Mouse (Mus musculus) cortical plate, adult 2 months (tissue): Measurements from ENCODE around the gene Eva1b. TPM values are rescaled to one million over a fixed set of nuclear protein-coding genes. Genes with fewer than 3 reads are reported as not detected.

Experiments used
- H3K27ac ChIP-seq: fragments of 200-500 bp; 2 replicates; pipeline ENCODE4 v1.5.1; 2012; ENCODE audit warnings: low read length, control low read depth, inconsistent platforms; ENCODE audit not compliant: insufficient read depth
- H3K4me1 ChIP-seq: fragments of 200-500 bp; 2 replicates; pipeline ENCODE4 v1.6.1; 2011; ENCODE audit warnings: low read length; ENCODE audit not compliant: control insufficient read depth, insufficient read depth
- H3K4me3 ChIP-seq: fragments of 200-500 bp; 2 replicates; pipeline ENCODE4 v1.5.1; 2011; ENCODE audit warnings: mild to moderate bottlenecking, low read length, control low read depth; ENCODE audit not compliant: insufficient read depth
- CTCF ChIP-seq: fragments of 200-500 bp; IDR thresholded peaks from 2 replicates; pipeline ENCODE4 v1.5.1; 2011; ENCODE audit warnings: mild to moderate bottlenecking, control low read depth, low read length; ENCODE audit not compliant: insufficient read depth; ENCODE audit errors: extremely low read depth
- POLR2A ChIP-seq: fragments of 200-500 bp; IDR thresholded peaks from 2 replicates; pipeline ENCODE4 v1.6.1; 2011; ENCODE audit warnings: mild to moderate bottlenecking, low read length, control low read depth; ENCODE audit not compliant: insufficient read depth; ENCODE audit errors: extremely low read depth
- polyA plus RNA-seq: library from polyadenylated mRNA; depleted of rRNA; stranded (reverse); fragments of >200 nt; gene quantifications from 2 replicates; pipeline ENCODE4 v1.2.3, GENCODE M21; 2012; rRNA removed

The Eva1b gene
- polyA plus RNA-seq, 1 experiment: 7.9 TPM

DNA sequence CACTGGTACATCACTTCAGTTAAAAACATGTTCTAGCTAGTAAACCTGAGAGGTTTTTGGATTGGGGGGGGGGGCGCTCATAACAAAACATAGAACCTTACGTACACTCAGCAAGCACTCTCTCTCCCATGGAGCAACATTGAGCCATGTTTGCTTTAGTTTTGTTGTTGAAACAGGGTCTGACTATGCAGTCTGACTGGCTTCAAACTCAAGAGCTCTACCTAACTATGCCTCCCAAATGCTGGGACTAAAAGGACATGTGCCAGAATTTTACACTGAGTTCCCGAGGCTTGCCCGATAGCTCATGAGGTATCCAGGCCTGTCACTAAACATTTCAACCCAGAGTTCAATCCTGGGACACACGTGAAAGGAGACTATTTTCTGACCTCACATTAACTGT is 35.5 kb downstream of the Eva1b start:
- Histone ChIP-seq H3K4me1 (no peaks in the 10 kb centered on the region; the same call in 1 of the 2 replicates), H3K4me3 (no peak overlapping the region)
- no peak for TF ChIP-seq POLR2A
- no peak for TF ChIP-seq CTCF

DNA sequence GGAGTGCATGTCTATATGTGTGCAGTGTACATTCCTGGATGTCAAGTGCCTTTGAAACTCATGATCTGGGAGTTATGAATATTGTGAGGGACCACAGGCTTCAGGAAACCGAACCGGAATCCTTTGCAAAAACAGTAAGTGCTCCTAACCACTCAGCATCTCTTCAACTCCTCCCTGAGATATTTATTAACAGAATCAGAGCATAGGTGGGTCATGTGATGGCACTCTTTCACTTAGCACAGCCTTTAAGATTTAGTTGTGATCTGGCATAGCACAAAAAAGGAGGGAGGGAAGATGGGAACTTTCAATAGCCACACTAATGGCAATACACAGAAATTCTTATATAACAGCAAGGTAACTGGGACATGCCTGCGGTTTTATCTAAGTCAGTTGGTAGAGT is 39.6 kb downstream of the Eva1b start:
- no peak for TF ChIP-seq CTCF
- no peak for TF ChIP-seq POLR2A
- no peak overlapping the region for H3K4me3 ChIP-seq
- H3K4me1 ChIP-seq: no peaks in the 10 kb centered on the region; the same call in 1 of the 2 replicates
- no peak overlapping the region for H3K27ac ChIP-seq

More for the DNA sequence above, 35.5 kb downstream of the Eva1b start:
- H3K27ac ChIP-seq: no peak overlapping the region

DNA sequence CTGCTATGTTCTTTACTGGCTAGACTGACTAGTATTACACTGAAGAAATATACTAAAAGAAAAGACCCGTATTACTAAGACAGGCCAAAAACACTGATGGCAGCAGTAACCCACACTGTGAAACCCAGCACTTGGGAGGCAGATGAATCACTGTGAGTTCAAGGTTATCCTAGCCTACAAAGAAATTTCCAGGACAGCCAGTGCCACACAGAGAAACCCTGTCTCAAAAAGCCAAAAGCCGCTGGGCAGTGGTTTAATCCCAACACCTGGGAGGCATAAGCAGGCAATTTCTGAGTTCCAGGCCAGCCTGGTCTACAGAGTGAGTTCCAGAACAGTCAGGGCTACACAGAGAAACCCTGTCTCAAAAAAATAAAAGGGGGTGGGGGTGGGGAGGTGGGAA is 43.1 kb downstream of the Eva1b start:
- H3K4me3 ChIP-seq: no peak overlapping the region

DNA sequence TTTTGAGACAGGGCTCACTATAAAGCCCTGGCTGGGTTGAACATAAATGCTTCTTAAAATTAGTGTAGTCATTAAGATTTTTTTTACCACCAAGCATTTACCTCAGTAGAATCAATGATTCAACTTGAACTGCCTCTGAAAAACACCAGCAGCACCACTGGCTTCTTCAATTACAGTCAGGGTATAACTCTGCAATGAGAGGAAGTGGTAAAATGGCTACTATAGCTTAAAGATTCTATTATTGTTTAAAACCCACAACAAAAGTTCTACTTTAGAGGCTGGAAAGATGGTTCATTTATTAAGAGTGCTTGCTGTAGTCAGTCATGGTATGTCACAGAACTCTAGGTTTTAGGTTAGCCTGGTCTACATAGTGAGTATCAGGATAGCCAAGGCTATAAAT is 46.7 kb downstream of the Eva1b start:
- Histone ChIP-seq H3K4me1 (peaks cover 5% of the 10 kb centered on the region; the same call in 1 of the 2 replicates), H3K4me3 (no peak overlapping the region), H3K27ac (no peak overlapping the region)
- TF ChIP-seq CTCF (no peak), POLR2A (no peak)

More for the DNA sequence above, 43.1 kb downstream of the Eva1b start:
- Histone ChIP-seq H3K27ac (no peak overlapping the region), H3K4me1 (no peaks in the 10 kb centered on the region; the same call in 1 of the 2 replicates)
- TF ChIP-seq CTCF: no peak
- no peak for TF ChIP-seq POLR2A

DNA sequence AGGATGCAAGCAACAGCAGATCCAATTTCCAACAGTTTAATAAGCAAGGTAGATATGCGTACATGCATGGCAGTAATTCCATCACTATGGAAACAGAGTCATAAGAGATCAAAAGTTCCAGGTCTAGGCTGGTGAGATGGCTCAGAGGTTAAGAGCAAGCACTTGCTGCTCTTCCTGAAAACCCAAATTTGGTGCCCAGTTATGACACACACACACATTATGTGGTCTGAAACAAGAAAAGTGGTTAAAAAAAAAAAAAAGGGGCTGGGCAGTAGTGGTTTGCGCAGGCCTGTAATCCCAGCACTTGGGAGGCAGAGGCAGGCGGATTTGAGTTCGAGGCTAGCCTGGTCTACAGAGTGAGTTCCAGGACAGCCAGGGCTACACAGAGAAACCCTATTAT is 47.4 kb downstream of the Eva1b start:
- no peak for TF ChIP-seq POLR2A
- no peak for TF ChIP-seq CTCF
- H3K4me3 ChIP-seq: no peak overlapping the region
- peaks cover 7% of the 10 kb centered on the region for H3K4me1 ChIP-seq
- no peak overlapping the region for H3K27ac ChIP-seq

DNA sequence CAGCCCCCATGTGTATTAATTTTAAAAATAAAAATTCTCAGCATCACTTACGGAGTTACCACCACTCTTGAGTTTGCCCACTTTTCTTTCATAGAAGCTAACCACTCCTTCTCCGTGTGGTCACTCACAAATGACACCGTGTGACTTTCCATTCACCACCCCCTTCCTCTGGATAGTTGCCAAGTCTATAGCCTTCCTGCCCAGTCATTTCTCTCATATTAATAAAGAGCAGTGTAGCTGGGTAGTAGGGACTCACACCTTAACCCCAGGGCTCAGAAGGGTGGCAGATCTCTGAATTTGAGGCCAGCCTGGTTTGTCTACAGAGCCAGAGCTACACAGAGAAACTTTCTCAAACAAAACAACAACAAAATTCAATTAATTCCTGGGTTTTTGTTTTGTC is 49.9 kb downstream of the Eva1b start:
- Histone ChIP-seq H3K27ac (no peak overlapping the region), H3K4me1 (peaks cover 11% of the 10 kb centered on the region), H3K4me3 (no peak overlapping the region)
- TF ChIP-seq CTCF: no peak
- TF ChIP-seq POLR2A: no peak

Other genes starting within 250 kb of the Eva1b start
- gene Csf3r, start 123.2 kb upstream of the Eva1b start, polyA plus RNA-seq: 6.6 and 6.8 TPM in 2 replicates
- 65.7 and 73.3 TPM in 2 replicates for gene Mrps15, start 100.8 kb upstream of the Eva1b start, polyA plus RNA-seq
- 20.3 and 21.4 TPM in 2 replicates for gene Oscp1, start 89.2 kb upstream of the Eva1b start, polyA plus RNA-seq
- gene Lsm10, start 51.1 kb upstream of the Eva1b start, polyA plus RNA-seq: 25.5 TPM in 2 replicates
- 15.9 and 17.5 TPM in 2 replicates for gene Stk40, start 43.8 kb upstream of the Eva1b start, polyA plus RNA-seq
- 1.0 and 1.1 TPM in 2 replicates for gene Sh3d21, start 15.7 kb downstream of the Eva1b start, polyA plus RNA-seq
- 86.1 and 98.1 TPM in 2 replicates for gene Thrap3, start 55.0 kb downstream of the Eva1b start, polyA plus RNA-seq
- gene Map7d1, start 108.6 kb downstream of the Eva1b start, polyA plus RNA-seq: 206 and 215 TPM in 2 replicates
- gene Trappc3, start 114.6 kb downstream of the Eva1b start, polyA plus RNA-seq: 111 and 117 TPM in 2 replicates
- gene Col8a2, start 139.0 kb downstream of the Eva1b start, polyA plus RNA-seq: 0.36 and 0.52 TPM in 2 replicates
- 37.7 and 40.3 TPM in 2 replicates for gene Adprhl2, start 174.0 kb downstream of the Eva1b start, polyA plus RNA-seq
- 3.8 and 5.7 TPM in 2 replicates for gene Tekt2, start 177.9 kb downstream of the Eva1b start, polyA plus RNA-seq